Mouse (Mus musculus) ES-Bruce4 (cell line): ENCODE results near the gene Cox8a. TPM values are rescaled to one million over a fixed set of nuclear protein-coding genes. Genes with fewer than 3 reads are reported as not detected.

Experiments used
- H3K27ac ChIP-seq: 2 replicates; pipeline ENCODE4 v1.5.1; 2012; ENCODE audit warnings: low read length, inconsistent platforms; ENCODE audit not compliant: insufficient read depth
- H3K27me3 ChIP-seq: 2 replicates; pipeline ENCODE4 v1.6.1; 2012; ENCODE audit warnings: mild to moderate bottlenecking, low read length, inconsistent platforms; ENCODE audit not compliant: control insufficient read depth, poor library complexity, insufficient read depth, severe bottlenecking
- H3K36me3 ChIP-seq: 2 replicates; pipeline ENCODE4 v1.6.1; 2012; ENCODE audit warnings: inconsistent platforms, mild to moderate bottlenecking, low read length, moderate library complexity; ENCODE audit not compliant: control insufficient read depth, poor library complexity, insufficient read depth, severe bottlenecking
- H3K4me1 ChIP-seq: one replicate; pipeline ENCODE4 v1.8.1; 2011; ENCODE audit warnings: low read length; ENCODE audit not compliant: control insufficient read depth, insufficient read depth
- H3K4me3 ChIP-seq: 2 replicates; pipeline ENCODE4 v1.5.1; 2011; ENCODE audit warnings: low read depth, mild to moderate bottlenecking, low read length
- H3K9ac ChIP-seq: 2 replicates; pipeline ENCODE4 v1.6.1; 2012; ENCODE audit warnings: low read depth, mild to moderate bottlenecking, inconsistent platforms; ENCODE audit not compliant: poor library complexity, severe bottlenecking
- H3K9me3 ChIP-seq: replicated peaks from 2 replicates; pipeline ENCODE4 v1.6.1; 2012; ENCODE audit warnings: mild to moderate bottlenecking, low read length, inconsistent platforms; ENCODE audit not compliant: control insufficient read depth, poor library complexity, insufficient read depth, severe bottlenecking
- CTCF ChIP-seq: IDR thresholded peaks from one replicate; pipeline ENCODE4 v1.8.1; 2011; ENCODE audit warnings: low read depth, low read length
- EP300 ChIP-seq: IDR thresholded peaks from 2 replicates; pipeline ENCODE4 v1.6.1; 2011; ENCODE audit warnings: low read depth, low read length; ENCODE audit not compliant: insufficient read depth
- POLR2A ChIP-seq: IDR thresholded peaks from one replicate; pipeline ENCODE4 v1.8.1; 2011; ENCODE audit warnings: low read length; ENCODE audit not compliant: insufficient read depth
- polyA plus RNA-seq: library from polyadenylated mRNA; stranded (reverse); fragments of >200 nt; gene quantifications from 2 replicates; pipeline ENCODE4 v1.2.4, GENCODE M21; 2011; ENCODE audit warnings: low read depth; ENCODE audit not compliant: missing spikeins, insufficient read depth, insufficient read length

Cox8a gene
- polyA plus RNA-seq, 1 experiment: 584 TPM

GRCm38 (mm10) chr19:7178841-7179452 is 38.5 kb downstream of the Cox8a start:
- TF ChIP-seq CTCF (no peak), POLR2A (no peak)
- Histone ChIP-seq H3K4me1 (peaks cover 5% of the 10 kb centered on the region), H3K27ac (no peak overlapping the region), H3K9me3 (no peaks in the 10 kb centered on the region), H3K9ac (no peak overlapping the region), H3K36me3 (no peaks in the 10 kb centered on the region), H3K4me3 (no peak overlapping the region), H3K27me3 (no peaks in the 10 kb centered on the region)

GRCm38 (mm10) chr19:7177804-7178511 is 39.5 kb downstream of the Cox8a start:
- no peak for TF ChIP-seq CTCF
- no peak for TF ChIP-seq EP300
- TF ChIP-seq POLR2A: no peak
- peaks cover 5% of the 10 kb centered on the region for H3K4me1 ChIP-seq
- H3K9me3 ChIP-seq: no peaks in the 10 kb centered on the region
- H3K27ac ChIP-seq: no peak overlapping the region
- no peak overlapping the region for H3K9ac ChIP-seq
- no peaks in the 10 kb centered on the region for H3K36me3 ChIP-seq
- H3K27me3 ChIP-seq: no peaks in the 10 kb centered on the region
- no peak overlapping the region for H3K4me3 ChIP-seq

- Histone ChIP-seq H3K9ac (no peak overlapping the region), H3K9me3 (no peaks in the 10 kb centered on the region), H3K27ac (no peak overlapping the region), H3K36me3 (no peaks in the 10 kb centered on the region), H3K4me3 (no peak overlapping the region), H3K27me3 (no peaks in the 10 kb centered on the region), H3K4me1 (peaks cover 8% of the 10 kb centered on the region)
- TF ChIP-seq POLR2A (no peak), CTCF (no peak), EP300 (no peak)
These were observed 41.2 kb downstream of the Cox8a start for GRCm38 (mm10) chr19:7176041-7176696.

GRCm38 (mm10) chr19:7172051-7172866 is 45.2 kb downstream of the Cox8a start:
- no peak overlapping the region for H3K9ac ChIP-seq
- H3K36me3 ChIP-seq: no peaks in the 10 kb centered on the region
- no peaks in the 10 kb centered on the region for H3K27me3 ChIP-seq
- peaks cover 12% of the 10 kb centered on the region for H3K4me1 ChIP-seq
- H3K4me3 ChIP-seq: no peak overlapping the region
- no peak for TF ChIP-seq EP300
- TF ChIP-seq POLR2A: no peak
- TF ChIP-seq CTCF: no peak
- no peak overlapping the region for H3K27ac ChIP-seq
- no peaks in the 10 kb centered on the region for H3K9me3 ChIP-seq

- Histone ChIP-seq H3K27ac (no peak overlapping the region), H3K9ac (no peak overlapping the region)
These were observed 46.0 kb downstream of the Cox8a start for GRCm38 (mm10) chr19:7171447-7171846.

More at GRCm38 (mm10) chr19:7171447-7171846, 46.0 kb downstream of the Cox8a start:
- TF ChIP-seq CTCF: no peak
- no peak for TF ChIP-seq EP300
- TF ChIP-seq POLR2A: no peak
- H3K9me3 ChIP-seq: no peaks in the 10 kb centered on the region
- H3K27me3 ChIP-seq: no peaks in the 10 kb centered on the region
- H3K4me3 ChIP-seq: no peak overlapping the region
- H3K4me1 ChIP-seq: peaks cover 12% of the 10 kb centered on the region
- no peaks in the 10 kb centered on the region for H3K36me3 ChIP-seq
